Mouse (Mus musculus) gonadal fat pad, adult 2 months (tissue): ENCODE measurements at regions not wholly inside any gene's neighbourhood (a gene's known extent, or its start where the extent isn't known, plus 50 kb on each side); places are given as distances from the start of the nearest gene placed in this dataset.

Source experiments
- DNase-seq: peaks from one replicate; pipeline ENCODE4 v3.0.0-alpha.2; 2012; ENCODE audit warnings: low read depth

DNA sequence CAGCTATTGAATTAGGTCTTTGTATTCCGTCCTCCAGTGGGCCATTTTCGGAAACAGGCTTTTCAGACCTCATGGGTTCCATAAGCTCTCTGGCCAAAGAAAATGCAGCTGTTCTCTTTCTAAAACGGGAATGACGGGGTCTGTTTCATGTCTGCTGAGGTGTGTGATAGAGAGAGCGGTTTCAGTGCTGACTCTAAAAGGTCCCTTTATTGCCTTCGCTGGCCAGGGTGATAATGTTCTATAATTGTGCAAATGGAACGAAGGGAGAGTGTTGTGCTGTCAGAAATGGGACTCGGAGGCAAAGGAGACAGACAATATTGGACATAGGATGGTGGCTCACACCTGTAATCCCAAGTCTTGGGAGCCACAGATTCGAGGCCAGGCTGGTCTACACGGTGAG, 53.5 kb upstream of the Osbpl8 start:
- DNase-seq: no peak

DNA sequence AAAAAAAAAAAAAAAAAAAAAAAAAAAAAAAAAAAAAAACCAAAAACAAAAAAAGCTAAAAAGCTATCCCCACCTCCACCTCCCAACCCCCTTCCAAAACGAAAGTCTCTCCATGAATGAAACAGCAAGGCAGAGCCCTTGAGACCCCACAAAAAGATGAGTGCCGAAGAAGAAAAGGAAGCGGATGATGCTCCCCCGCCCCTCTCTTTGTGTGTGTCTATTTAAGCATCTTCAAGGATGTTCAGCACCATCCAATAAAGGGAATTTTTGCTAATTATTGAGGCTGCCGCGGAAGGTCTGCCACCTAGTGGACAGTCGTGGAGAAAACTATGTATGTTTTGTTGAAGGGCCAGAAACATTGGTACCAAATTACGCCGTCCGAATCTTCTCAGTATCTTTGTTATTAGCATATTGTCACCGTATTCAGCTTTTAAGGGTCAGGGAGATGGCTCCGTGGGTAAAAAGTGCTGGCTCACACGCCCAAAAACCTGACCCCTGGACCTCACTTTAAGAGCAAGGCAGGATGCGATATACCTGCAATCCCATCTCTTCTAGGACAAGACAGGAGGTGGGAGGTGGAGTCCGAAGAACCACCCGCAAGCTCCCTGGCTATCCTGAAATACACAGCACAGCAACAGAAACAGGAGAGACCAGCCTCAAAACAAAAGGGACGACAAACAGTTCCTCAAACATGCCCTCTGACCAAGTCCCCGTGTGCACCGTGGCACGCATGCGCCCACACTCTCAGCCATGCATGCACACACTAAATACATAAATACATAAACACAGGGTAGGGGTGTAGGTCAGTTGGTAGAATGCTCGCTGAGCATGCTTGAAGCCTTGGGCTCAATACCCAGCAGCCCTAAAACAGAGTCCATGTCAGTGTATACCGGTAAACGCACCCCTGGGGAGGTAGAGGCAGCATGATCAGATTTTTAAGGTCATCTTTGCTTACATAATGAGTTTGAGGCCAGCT, 55.6 kb upstream of the Osbpl8 start:
- DNase-seq: no peak

DNA sequence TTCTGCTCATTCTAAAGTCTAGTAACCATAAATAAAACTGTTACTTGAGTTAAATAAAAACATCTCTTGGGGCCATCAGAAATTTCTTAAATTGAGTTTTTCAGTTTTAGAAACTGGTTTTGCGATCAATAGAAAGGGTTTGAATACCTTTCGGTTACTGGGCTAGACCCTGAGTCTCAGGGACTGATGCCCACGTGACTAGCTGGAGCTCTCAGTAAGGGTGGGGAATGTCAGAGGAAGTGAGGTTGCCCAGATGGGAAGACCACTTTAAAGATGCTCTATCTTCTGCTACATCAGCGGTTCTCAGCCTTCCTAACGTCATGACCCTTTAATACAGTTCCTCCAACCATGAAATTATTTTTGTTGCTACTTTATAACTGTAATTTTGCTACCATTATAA, 56.7 kb upstream of the Osbpl8 start:
- no peak for DNase-seq

DNA sequence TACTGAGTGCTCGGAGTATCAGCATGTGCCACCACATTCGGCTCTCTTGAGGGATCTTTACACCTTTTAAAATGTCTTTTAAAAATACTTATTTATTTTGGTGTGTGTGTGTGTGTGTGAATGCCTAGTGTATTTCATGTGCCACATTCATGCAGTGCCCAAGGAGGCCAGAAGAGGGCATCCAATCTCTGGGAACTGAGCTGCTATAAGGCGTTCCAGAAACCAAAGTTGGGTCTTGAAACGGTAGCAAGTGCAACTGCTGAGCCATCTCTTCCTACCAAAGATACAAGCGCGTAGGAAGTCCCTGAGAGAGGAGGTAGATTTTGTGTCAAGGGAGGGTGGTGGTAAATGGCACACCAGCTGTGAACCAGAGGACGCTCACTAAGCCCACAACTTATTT, 57.2 kb upstream of the Osbpl8 start:
- DNase-seq: no peak

DNA sequence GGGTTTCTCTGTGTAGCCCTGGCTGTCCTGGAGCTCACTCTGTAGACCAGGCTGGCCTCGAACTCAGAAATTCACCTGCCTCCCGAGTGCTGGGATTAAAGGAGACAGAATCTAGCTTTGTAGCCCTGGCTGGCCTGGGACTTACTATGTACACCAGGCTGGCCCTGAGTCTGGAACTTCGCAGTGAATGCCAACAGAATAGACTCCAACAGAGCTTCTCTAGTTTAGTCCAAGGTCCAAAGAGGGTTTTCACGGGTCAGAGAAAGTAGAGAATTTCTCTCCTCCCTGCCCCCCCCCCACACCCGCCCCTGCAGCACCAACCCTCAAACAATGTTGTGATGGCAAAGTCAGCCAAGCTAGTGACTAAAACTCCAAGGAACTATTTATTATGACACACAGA, 58.1 kb upstream of the Osbpl8 start:
- no peak for DNase-seq

DNA sequence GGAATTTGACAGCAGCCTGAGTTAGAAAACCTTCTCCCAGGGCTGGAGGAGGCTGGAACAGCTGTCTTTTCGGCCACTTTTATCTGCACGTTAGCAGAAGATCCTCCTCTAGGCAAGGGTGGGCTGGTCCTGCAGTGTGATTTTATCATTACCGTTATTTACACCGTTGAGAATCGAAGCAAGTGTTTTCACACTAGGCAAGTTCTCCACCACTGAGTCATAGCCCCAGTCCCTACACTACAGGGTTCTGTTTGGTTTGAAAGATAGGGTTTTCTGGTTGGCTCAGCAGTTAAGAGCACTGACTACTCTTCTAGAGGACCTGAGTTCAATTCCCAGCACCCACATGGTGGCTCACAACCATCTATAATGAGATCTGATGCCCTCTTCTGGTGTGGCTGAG, 58.9 kb upstream of the Osbpl8 start:
- DNase-seq: no peak

DNA sequence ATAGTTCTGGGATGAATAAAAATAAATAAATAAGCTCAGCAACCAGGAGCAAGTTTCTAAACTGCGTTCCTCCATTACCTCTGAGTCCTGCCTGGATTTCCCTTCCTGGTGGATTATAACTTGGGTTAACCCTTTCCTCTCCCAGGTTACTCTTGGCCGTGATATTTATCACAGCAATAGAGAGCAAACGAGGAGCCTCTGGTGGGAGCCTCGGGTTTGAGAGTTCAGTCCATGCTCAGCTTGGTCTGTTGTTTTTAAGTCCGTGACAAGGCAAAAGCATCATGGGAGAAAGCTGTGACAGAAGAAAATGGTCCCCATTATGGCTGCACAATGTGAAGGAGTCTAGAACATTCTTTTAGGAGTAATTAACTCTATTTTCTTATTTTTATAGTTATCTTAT, 61.0 kb upstream of the Osbpl8 start:
- DNase-seq: no peak

DNA sequence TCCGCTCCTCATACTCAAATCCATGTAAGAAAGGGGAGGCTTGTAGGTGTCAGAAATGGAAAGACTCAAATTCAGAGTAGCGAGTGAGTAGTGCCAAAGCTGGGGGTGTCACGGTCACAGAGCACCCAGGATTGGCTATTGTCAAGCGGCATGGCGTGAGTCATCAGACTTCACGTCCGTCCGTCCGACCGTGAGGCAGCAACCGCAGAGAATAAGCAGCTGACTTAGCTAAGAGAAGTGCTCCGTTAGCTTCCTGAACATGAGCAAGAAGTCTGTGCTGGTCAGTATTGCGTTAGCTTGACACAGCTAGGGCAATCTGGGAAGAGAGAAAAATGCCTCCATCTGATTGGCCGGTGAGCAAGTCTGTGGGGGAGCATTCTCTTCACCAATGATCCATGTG, 61.5 kb upstream of the Osbpl8 start:
- DNase-seq: no peak

DNA sequence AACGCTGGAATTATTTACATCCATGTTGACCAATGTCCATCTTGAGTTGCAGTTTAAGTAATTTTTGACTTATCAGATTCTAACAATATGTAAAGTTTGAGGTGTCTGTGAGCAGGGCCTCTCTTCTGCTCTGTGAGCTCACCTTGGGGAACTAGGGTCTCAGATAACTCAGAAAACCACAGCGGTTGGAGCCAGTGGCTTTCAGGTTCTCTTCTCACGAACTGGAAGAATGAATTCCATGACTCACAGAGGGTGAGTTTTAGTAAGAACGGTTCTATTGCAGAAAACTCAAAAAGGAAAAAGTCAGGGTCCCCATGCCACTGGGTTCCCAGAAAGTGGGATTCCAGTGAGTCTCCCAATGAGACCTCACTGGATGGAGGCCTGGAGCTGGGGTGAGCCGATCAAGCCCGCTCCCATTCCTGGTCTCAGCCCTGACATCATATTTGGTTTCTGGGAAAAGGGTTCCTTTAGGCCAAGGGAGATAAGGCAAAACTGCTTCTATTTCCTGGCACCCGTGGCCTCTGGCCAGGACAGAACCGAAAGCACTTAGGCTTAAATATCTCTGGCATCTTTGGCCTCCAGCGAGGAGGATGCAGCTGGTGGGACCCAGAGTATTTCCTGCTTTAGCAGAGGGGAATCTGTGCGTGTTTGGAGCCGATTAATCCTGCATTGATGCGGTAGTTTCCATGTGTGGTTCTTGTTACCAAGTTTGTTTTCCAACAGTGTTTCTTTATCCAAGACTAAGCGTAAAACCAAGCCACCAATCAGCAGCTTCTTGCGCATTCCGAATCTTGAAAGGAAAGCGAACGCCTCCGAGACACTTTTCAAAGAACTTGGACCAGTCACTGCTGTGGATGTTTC, 62.4 kb upstream of the Osbpl8 start:
- DNase-seq: no peak

DNA sequence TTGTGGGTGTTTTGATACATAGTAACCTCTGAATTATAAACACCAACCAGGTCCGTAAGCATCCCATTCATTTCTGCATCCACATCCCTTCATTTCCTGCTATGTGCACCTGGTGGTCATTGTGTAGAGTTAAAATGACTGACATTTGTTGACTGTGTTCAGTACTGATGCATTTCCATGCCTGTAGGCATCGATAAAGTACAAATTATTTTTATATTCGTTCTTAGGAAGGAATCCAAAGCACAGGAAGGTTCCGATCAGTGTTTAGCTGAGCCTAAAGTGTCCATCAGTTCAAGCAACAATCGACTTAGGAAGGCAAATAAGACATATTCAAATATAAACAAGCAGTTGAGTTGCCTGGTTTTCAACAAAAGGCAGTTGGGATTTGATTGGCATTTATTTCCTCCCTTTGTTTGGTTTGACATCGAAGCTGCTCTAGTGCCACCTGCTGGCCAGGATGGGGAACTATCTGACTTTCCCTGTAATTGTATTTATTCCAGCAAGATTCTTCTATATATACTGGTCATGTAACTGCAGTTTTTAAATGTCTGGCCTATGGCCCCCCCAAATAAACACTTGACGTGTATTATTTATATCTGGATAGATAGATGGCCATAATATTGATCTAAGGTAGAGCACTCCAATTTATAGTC, 64.6 kb upstream of the Osbpl8 start:
- DNase-seq: no peak

DNA sequence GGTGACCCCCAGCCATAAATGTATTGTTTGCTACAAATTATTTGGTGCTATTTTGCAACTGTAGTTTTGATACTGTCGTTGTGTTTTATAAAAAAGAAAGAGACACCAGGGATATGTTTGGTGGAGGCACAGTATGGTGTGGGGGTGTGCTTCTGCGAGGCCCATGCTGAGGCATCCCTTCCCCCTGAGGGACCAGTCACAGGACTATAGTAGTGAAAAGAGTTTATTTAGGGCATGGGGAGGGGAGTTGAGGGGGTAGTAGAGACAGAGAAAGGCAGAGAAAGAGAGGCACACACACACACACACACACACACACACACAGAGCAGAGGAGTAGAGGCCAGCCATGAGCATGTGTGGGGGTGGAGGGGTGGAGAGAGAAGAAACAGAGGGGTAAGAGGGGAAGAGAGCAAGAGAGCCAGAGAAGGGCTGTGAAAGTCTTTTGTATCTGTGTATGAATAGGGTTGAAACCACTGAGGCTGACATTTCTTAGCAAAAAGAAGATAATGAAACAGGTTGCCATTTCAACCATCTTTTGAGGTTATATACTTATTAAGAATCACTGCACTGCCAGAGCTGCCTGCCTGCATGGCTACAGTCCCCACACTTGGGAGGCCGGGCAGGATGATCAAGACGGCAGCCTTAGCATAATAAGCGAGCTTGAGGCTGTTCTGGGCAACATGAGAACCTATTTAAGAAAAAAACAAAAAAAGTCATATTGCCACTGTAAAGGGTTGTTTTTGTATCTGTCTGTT, 65.3 kb upstream of the Osbpl8 start:
- no peak for DNase-seq

DNA sequence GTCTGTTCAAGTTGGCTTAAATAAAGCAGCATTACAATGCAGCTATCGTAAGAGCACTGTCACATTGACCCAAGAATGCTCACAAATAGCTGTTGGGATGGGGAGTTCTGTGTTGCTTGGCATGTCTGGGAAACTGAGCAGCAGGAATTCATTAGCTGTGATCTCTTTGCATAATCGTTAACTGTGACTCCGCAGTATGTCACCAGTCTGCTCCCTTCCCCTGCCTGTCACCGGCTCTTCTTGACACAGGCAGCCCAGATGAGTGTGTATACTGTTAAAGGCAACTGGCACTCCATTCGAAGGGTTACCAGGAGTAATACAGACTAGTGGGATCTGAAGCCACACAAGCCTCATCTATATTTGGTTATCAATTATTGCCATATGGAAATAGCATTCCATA, 67.3 kb upstream of the Osbpl8 start:
- DNase-seq: no peak

DNA sequence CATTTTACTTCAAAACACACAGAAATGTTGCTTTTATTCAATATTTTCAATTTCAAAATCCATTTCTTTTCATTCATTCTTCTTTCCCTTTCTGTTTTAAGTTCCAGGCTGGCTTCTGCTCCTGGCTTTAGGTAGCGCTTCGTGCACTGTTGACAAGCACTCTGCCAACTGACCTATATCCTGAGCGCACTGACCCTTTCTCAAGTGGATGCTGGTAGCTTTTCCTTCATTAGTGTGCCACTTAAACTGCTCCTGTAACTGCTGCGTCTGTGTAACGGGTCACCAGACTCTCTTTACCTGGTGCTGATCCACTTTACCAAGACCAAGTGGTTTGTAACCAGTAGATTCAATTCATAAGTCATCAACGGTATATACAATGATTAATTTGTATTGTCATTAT, 67.7 kb upstream of the Osbpl8 start:
- no peak for DNase-seq

DNA sequence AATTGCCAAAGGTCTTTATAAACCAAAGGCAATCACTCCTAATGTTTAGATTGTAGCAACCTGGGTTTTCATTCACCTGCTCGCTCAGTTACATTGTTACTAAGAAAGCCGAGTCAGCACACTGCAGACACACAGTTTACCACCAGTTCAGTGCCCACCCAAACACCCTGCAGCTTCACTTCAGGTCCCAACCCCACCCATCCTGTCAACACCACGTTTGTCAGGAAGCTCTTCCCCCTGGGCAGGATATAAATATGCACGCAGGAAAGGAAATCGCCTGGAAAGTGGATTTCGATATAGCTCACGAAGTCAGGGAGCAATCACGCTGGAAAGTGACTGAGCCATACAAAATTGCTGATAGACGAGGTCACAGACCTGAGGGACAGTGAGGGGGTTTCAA, 70.1 kb upstream of the Osbpl8 start:
- no peak for DNase-seq

DNA sequence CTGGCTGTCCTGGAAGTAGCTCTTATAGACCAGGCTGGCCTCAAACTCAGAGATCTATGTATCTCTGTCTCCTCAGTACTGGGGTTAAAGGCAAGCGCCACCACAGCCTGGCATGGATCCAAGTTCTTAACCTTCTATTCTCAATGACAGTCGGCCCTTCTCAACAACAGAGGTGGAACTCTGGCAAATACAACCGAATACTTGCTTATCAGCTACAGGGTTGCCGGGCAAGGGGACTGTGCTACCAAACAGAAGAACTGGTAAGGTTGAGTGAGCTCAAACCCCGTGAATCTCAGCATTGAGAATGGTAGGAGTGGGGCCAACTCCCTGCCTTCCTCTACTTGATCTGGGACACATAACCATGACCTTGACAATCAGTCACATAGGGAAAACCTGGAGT, 75.2 kb upstream of the Osbpl8 start:
- DNase-seq: no peak

DNA sequence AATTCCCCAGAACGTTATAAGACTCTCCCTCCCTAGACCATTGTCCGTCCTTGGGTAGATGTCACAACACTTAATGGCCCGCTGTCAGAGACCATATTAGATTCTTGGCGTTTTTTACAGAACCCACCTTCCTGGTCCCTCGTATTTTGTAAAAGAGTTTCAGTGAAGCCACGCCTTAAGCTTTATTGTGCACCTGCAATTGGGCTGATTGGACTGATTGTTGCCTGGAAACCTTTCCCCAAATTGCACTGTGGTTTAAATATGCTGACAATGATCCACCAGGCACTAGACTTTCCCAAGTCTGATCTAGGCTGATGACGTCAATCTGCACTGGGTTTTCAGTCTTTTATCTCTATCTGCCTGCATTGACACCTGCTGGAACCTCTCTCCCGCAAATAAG, 75.6 kb upstream of the Zdhhc17 start:
- no peak for DNase-seq

DNA sequence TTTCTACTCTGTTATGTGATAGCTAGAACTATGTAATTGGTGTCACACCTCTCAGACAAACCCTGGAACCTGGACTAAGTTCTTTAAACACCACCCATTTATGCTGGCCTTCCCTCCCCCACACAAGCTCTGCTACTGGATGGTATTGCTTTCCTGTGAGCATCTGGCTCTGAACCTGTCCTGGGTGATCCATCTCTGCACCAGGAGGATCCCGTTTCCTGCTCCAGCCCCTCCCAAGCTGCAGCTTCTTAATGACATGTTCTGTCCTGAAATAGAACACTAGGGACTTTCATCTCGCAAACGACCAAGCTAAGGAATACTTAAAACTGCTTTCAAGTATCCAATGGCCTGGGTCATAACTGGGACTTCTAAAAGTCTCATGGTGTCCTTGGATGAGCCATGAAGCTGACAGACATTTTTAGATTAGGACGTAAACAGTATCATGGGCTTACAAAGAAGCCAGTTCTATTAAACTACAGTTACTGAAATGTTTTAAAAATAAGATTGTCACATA, 74.4 kb upstream of the Zdhhc17 start:
- DNase-seq: no peak

DNA sequence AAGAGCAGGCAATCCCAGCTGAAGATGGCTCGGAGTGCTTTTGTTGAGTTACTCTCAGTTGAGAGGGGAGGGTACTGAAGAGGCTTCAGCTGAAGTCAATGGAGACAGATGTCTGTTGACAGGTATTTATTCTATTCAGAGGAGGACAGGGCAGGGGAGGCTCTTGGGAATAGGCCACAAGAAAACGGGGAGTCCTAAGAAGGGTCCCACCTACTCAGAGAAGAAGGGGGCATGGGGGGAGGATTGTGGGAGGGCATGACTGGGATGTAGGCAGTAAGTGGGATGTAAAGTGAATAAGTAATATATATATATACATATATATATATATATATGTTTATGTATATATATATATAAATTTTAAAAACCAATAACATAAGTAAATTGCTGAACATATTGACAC, 73.9 kb upstream of the Zdhhc17 start:
- no peak for DNase-seq

DNA sequence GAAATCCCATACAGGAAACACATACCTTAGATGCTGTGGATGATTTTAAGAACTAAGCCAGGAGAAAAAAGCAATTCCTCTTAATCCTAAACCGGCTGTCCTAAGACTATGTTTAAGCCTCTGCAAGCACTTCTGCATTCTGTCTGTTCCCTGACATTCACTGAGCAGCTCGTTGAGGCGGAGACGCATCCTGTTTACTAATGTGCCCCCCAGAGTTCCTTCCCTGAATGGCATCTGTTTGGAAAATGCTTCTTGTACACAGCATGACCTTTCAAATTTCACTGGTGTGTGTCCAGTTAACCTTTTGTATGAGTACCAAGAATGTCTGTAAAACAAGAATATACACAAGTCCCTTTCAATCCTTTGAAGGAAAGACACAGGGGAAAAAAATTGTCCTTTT, 73.4 kb upstream of the Zdhhc17 start:
- DNase-seq: no peak

DNA sequence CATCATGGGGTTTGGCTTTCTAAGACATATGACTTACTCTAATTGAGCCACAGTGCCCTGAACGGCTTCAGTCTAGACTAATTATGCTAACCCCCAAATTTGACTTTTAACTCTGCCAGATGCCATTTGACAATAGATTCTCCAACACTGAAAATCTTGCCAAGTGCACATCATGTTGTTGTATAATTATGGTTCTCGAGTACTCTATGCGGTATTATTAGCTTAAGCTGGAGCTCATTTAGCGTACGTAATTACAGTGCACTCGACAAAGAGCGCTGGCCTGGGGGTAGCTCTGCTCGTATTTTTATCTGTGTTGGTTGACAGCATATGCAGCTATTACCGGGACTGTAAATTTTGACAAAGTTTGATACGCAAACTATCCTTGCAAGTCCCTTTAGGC, 70.4 kb upstream of the Zdhhc17 start:
- DNase-seq: no peak

DNA sequence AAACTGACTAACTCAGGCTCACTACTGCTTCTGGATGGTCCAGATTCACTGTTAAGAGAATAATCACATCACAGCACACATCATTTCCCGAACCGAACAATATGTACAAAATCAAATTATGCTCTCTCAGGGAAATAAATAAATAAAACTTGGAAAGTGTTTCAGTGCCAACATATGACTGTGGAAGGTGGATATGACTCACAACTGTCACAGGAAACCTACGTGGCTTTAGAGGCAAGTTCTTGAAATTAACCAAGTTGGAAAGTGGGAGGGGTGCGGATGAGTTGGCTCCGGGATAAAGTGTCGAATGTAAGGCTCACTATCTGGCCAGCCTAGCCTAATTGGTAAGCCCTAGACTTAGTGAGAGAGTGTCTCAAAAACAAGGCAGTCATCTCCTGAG, 69.1 kb upstream of the Zdhhc17 start:
- DNase-seq: no peak

DNA sequence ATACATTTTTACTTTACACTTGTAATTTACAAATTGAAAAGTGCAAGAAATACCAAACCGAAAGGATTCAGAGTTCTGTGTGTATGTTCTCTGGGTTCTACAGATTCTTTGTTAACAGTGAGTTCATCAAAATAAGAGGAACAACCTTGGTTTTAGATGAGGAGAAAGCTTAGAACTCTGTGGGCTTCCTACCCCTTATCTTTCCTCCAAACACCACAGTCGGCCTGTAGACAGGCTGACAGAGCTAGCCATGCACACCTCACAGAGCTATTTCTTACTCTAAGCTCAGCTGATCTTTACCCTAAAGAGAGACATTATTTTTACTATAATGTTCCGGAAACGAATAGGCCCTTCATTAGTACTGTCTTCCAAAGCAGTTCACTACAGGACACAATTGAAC, 67.7 kb upstream of the Zdhhc17 start:
- DNase-seq: no peak
